Mouse (Mus musculus) stomach, embryonic 14.5 days (tissue): ENCODE results near the gene Cyth2. TPM values are rescaled to one million over a fixed set of nuclear protein-coding genes. Genes with fewer than 3 reads are reported as not detected.

Experiments used
- ATAC-seq: fragments of 200-750 bp; cut with Nextera tagmentation; 2 replicates; pipeline ENCODE4 v1.8.0; 2017; ENCODE audit warnings: low read depth, moderate TSS enrichment; ENCODE audit not compliant: insufficient number of reproducible peaks, insufficient read depth, low FRiP score
- H3K27ac ChIP-seq: fragments of 300-500 bp; sonication (generic); 2 replicates; pipeline ENCODE4 v1.5.1; 2014; ENCODE audit warnings: mild to moderate bottlenecking, low read length, moderate library complexity, mixed read lengths
- H3K27me3 ChIP-seq: fragments of 300-500 bp; sonication (generic); 2 replicates; pipeline ENCODE4 v1.6.1; 2014; ENCODE audit warnings: low read length, control low read depth, mixed read lengths; ENCODE audit not compliant: control insufficient read depth, insufficient read depth
- H3K36me3 ChIP-seq: fragments of 300-500 bp; sonication (generic); 2 replicates; pipeline ENCODE4 v1.6.1; 2014; ENCODE audit warnings: mild to moderate bottlenecking, control low read depth, low read length, moderate library complexity, mixed read lengths; ENCODE audit not compliant: control insufficient read depth, insufficient read depth
- H3K4me1 ChIP-seq: fragments of 300-500 bp; sonication (generic); 2 replicates; pipeline ENCODE4 v1.6.1; 2014; ENCODE audit warnings: low read length, control low read depth, mixed read lengths; ENCODE audit not compliant: control insufficient read depth, insufficient read depth
- H3K4me2 ChIP-seq: fragments of 300-500 bp; sonication (generic); replicated peaks from 2 replicates; pipeline ENCODE4 v1.6.1; 2014; ENCODE audit warnings: low read depth, low read length, control low read depth
- H3K4me3 ChIP-seq: fragments of 300-500 bp; sonication (generic); 2 replicates; pipeline ENCODE4 v1.5.1; 2014; ENCODE audit warnings: low read depth, low read length, control low read depth
- H3K9ac ChIP-seq: fragments of 300-500 bp; sonication (generic); replicated peaks from 2 replicates; pipeline ENCODE4 v1.6.1; 2014; ENCODE audit warnings: low read depth, mild to moderate bottlenecking, control low read depth, low read length, moderate library complexity, mixed read lengths
- H3K9me3 ChIP-seq: fragments of 300-500 bp; sonication (generic); 2 replicates; pipeline ENCODE4 v1.6.1; 2016; ENCODE audit warnings: low read depth, low read length, control low read depth; ENCODE audit not compliant: control insufficient read depth
- WGBS: fragments of 180-500 bp; shearing (Covaris S2); extraction: QIAGEN DNeasy Blood & Tissue Kit; methylation state at CpG from one replicate; pipeline ENCODE4 v1.1.7; 2014; 5-methylcytosine and 5-hydroxymethylcytosine counted together
- polyA plus RNA-seq: library from polyadenylated mRNA; unstranded; fragments of >200 nt; fragmentation: Nextera tagmentation; extraction: Ambion mirVana; gene quantifications from 2 replicates; pipeline ENCODE4 v1.2.1, GENCODE M21; 2014

The Cyth2 gene
- polyA plus RNA-seq, 1 experiment from 2014 or later: 92.6 TPM

DNA sequence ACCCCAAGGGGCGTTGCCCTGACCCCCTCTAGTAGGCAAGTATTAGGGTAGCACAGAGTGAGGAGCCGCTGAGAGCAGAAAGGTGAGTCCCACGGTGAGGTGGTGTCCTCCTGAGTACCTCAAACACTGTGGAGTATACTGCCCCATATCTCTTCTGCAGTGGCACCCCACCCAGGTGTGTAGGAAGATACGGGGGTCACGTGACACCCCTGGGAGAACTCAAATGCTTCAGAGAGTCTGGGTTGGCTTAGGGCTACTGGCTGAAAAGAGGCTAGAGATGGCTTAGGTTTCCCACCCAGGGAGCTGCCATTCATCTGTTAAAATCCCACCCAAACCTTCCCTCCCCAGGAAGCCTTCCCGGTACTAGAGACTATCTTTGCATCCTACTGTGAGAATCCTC is 17.4 kb downstream of the Cyth2 start:
- Histone ChIP-seq H3K36me3 (no peaks in the 10 kb centered on the region; the same call in 1 of the 2 replicates), H3K9ac (no peak overlapping the region), H3K4me3 (no peak overlapping the region), H3K27me3 (peaks cover 8% of the 10 kb centered on the region; the same call in 1 of the 2 replicates), H3K9me3 (no peaks in the 10 kb centered on the region), H3K27ac (no peak overlapping the region), H3K4me1 (peaks cover 16% of the 10 kb centered on the region; the same call in 1 of the 2 replicates), H3K4me2 (0 out of 2 replicates have a peak overlapping the region, but pooled peaks have one; percentile 73)
- 48% methylated on average over 6 of the region's 6 CpGs for WGBS
- no peak for ATAC-seq

DNA sequence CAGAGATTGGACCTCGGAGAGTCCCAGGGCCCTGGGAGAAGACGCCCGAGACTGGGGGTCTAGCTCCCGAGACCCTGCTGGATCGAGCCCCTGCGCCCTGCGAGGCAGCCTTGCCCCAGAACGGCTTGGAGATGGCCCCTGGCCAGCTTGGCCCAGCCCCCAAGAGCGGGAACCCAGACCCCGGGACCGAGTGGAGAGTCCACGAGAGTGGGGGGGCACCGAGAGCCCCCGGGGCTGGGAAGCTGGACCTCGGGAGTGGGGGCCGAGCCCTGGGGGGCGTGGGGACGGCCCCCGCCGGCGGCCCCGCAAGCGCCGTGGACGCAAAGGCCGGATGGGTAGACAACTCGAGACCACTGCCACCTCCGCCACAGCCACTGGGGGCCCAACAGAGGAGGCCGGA is 19.4 kb downstream of the Cyth2 start:
- H3K36me3 ChIP-seq: peaks cover under 1% of the 10 kb centered on the region; the same call in 1 of the 2 replicates
- 96% methylated on average over 26 of the region's 29 CpGs for WGBS
- peaks cover 9% of the 10 kb centered on the region; the same call in 1 of the 2 replicates for H3K4me1 ChIP-seq
- no peaks in the 10 kb centered on the region for H3K9me3 ChIP-seq
- no peak overlapping the region for H3K27ac ChIP-seq
- no peak overlapping the region for H3K4me3 ChIP-seq
- no peak overlapping the region for H3K9ac ChIP-seq
- ATAC-seq: no peak
- peaks cover 8% of the 10 kb centered on the region; the same call in 1 of the 2 replicates for H3K27me3 ChIP-seq
- no peak overlapping the region for H3K4me2 ChIP-seq

DNA sequence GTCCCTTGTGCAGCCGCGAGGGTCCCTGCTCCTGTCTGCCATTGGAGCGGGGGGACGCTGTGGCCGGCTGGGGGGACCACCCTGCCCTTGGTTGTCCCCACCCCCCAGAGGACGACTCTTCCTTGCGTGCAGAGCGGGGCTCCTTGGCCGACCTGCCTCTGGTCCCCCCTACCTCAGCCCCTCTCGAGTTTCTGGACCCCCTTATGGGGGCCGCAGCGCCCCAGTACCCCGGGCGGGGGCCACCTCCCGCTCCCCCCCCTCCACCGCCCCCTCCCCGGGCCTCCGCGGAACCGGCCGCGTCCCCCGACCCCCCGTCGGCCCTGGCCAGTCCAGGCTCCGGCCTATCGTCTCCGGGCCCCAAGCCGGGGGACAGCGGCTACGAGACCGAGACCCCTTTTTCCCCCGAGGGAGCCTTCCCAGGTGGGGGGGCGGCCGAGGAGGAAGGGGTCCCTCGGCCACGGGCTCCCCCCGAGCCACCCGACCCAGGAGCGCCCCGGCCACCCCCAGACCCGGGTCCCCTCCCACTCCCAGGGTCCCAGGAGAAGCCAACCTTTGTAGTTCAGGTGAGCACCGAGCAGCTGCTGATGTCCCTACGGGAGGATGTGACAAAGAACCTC is 20.3 kb downstream of the Cyth2 start:
- Histone ChIP-seq H3K27ac (no peak overlapping the region), H3K27me3 (peaks cover 8% of the 10 kb centered on the region; the same call in 1 of the 2 replicates), H3K4me3 (no peak overlapping the region), H3K4me2 (no peak overlapping the region), H3K9me3 (no peaks in the 10 kb centered on the region), H3K4me1 (peaks cover 8% of the 10 kb centered on the region; the same call in 1 of the 2 replicates), H3K9ac (no peak overlapping the region), H3K36me3 (peaks cover 9% of the 10 kb centered on the region)
- ATAC-seq: no peak
- WGBS: 87% methylated on average over 40 of the region's 44 CpGs

DNA sequence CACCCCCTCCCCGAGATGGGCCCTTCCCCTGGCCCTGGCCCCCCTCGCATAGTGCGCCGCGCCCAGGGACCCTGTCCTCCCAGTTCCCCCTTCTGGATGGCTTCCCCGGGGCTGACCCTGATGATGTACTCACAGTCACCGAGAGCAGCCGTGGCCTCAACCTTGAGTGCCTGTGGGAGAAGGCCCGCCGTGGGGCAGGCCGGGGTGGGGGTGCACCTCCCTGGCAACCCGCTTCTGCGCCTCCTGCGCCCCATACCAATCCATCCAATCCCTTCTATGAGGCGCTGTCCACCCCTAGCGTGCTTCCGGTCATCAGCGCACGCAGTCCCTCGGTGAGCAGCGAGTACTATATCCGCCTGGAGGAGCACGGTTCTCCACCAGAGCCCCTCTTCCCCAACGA is 21.1 kb downstream of the Cyth2 start:
- no peaks in the 10 kb centered on the region for H3K9me3 ChIP-seq
- H3K4me3 ChIP-seq: no peak overlapping the region
- no peak overlapping the region for H3K27ac ChIP-seq
- no peak overlapping the region for H3K9ac ChIP-seq
- ATAC-seq: no peak
- peaks cover 8% of the 10 kb centered on the region; the same call in 1 of the 2 replicates for H3K4me1 ChIP-seq
- H3K4me2 ChIP-seq: no peak overlapping the region
- 90% methylated on average over 24 of the region's 24 CpGs for WGBS
- H3K27me3 ChIP-seq: peaks cover 8% of the 10 kb centered on the region; the same call in 1 of the 2 replicates
- H3K36me3 ChIP-seq: peaks cover 12% of the 10 kb centered on the region

DNA sequence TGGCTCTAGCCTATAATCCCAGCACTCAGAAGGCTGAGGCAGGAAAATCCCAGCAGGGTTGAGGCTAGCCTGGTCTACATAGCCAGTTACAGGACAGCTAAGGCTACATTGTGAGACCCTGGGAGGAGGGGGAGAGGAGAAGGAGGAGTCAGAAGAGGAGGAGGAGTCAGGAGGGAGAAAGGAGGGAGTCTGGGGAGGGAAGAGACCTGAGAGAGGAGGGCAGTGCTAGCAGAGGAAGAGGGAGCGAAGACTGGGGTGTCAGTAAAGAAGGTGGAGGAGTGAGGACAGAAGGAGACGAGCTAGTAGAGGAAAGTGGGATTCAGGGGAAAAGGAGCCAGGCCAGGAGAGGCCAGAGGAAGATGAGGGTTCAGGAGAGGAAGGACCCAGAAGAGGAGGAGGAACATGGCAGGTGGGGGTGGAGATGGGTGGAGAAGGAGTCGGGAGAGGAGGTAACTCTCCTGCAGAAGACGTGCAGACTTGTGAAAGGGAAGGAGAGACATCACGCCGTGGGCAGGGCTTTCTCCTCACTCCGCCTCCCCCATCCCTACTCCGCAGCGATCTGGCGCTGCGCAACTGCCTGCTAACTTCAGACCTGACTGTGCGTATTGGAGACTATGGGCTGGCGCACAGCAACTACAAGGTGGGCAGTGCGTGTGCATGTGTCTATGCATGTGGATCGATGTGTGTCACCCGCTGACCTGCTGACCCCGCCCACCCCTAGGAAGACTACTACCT is 22.5 kb downstream of the Cyth2 start:
- 73% methylated on average over 17 of the region's 17 CpGs for WGBS
- no peak overlapping the region for H3K4me2 ChIP-seq
- H3K9ac ChIP-seq: no peak overlapping the region
- no peaks in the 10 kb centered on the region; the same call in 1 of the 2 replicates for H3K27me3 ChIP-seq
- no peak overlapping the region for H3K4me3 ChIP-seq
- no peak overlapping the region for H3K27ac ChIP-seq
- H3K4me1 ChIP-seq: no peaks in the 10 kb centered on the region
- ATAC-seq: no peak
- peaks cover 12% of the 10 kb centered on the region for H3K36me3 ChIP-seq
- no peaks in the 10 kb centered on the region for H3K9me3 ChIP-seq

DNA sequence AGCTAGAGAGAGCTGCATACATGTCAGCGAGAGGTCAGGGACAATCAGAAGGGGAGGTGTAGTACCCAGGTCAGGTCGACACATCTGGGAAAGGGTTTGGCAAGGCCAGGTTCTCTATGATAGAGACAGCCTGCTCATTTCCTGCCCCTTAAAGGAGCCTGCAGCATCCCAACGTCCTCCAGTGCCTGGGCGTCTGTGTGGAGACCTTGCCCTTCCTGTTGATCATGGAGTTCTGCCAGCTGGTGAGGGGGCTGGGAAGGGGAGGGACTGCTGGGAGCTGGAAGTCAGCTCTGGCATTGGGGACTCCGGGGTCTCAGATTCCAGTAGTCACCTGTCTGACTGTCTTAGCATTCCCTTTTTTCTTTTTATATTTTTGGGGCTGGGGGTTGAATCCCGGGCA is 23.7 kb downstream of the Cyth2 start:
- no peaks in the 10 kb centered on the region for H3K9me3 ChIP-seq
- peaks cover 12% of the 10 kb centered on the region; the same call in 1 of the 2 replicates for H3K4me1 ChIP-seq
- H3K4me2 ChIP-seq: no peak overlapping the region
- 68% methylated on average over 6 of the region's 6 CpGs for WGBS
- no peak overlapping the region for H3K27ac ChIP-seq
- ATAC-seq: no peak
- H3K27me3 ChIP-seq: no peaks in the 10 kb centered on the region
- H3K36me3 ChIP-seq: peaks cover 12% of the 10 kb centered on the region
- no peak overlapping the region for H3K9ac ChIP-seq
- H3K4me3 ChIP-seq: no peak overlapping the region

DNA sequence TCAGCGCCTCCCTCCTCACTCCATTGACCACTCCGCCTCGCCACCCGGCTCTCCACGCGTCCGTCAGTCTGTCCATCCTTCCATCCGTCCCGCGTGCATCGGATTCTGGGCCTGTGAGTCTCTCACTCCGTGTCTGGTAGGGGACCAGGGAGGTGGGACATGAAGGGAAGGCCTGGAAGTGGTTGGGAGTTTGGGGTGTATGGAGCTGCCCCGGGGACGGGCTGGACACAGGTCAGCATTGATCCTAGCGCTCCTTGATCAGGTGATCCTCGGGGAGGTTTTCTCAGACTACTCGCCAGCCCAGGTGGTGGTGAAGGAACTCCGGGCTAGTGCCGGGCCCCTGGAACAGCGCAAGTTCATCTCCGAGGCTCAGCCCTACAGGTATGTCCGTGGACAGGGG is 26.7 kb downstream of the Cyth2 start:
- Histone ChIP-seq H3K27me3 (no peaks in the 10 kb centered on the region), H3K4me1 (peaks cover 24% of the 10 kb centered on the region), H3K9ac (no peak overlapping the region), H3K36me3 (peaks cover 12% of the 10 kb centered on the region), H3K4me2 (no peak overlapping the region), H3K4me3 (no peak overlapping the region), H3K9me3 (no peaks in the 10 kb centered on the region), H3K27ac (no peak overlapping the region)
- no peak for ATAC-seq
- WGBS: 79% methylated on average over 22 of the region's 22 CpGs

DNA sequence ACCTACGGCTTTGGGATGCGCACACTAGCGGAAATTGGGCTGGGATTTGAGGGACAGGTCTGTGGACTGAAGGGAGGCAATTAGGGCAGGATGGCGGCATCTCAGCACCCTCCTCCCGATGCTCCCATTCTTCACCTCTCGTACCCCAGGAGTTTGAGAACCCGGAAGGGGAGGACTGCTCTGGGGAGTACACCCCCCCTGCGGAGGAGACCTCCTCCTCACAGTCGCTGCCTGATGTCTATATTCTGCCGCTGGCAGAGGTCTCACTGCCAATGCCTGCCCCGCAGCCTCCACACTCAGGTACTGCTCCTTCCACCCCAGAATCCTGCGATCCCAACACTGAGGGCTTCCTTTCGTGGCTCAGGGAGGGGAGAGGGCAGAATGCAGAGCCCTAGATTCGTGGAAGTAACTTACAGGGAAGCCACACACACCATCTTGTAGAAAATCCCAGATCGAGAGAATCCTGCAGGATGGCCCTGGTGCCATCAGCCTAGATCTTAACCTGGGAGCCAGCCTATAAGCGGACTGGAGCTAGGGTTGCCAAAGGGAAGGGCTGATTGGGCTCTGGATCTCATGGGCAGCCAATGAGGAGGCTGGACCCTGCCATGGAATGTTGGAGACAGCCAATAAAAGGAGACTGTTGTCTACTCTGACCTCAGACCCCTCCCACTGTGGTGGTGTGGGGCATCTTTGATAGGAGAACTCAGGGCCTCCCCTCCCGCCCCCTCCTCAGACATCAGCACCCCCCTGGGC is 27.5 kb downstream of the Cyth2 start:
- WGBS: 8% methylated on average over 17 of the region's 17 CpGs
- Histone ChIP-seq H3K9me3 (no peaks in the 10 kb centered on the region), H3K4me2 (peak overlapping the region; percentile 84), H3K4me1 (peaks cover 24% of the 10 kb centered on the region), H3K27me3 (no peaks in the 10 kb centered on the region), H3K36me3 (peaks cover 12% of the 10 kb centered on the region), H3K9ac (no peak overlapping the region), H3K4me3 (peak overlapping the region; percentile 56), H3K27ac (no peak overlapping the region)
- 0 out of 2 replicates have a peak, but pooled peaks have one; percentile 8 for ATAC-seq
